Mouse (Mus musculus) heart, postnatal 0 days (tissue): ENCODE measurements around the gene Havcr2.

ENCODE experiments used
- CTCF ChIP-seq: IDR thresholded peaks from 2 replicates; pipeline ENCODE4 v1.5.1; 2016; ENCODE audit warnings: antibody characterized with exemption, control low read depth, low read depth
- EP300 ChIP-seq: IDR thresholded peaks from 2 replicates; pipeline ENCODE4 v1.6.1; 2016; ENCODE audit warnings: antibody characterized with exemption, low read depth

- TF ChIP-seq CTCF (no peak), EP300 (no peak)
Observed at GRCm38 (mm10) chr11:46418438-46418837, 36.3 kb upstream of the Havcr2 start.
